Mouse (Mus musculus): ENCODE measurements around the gene Adgb. TPM values are rescaled to one million over a fixed set of nuclear protein-coding genes. Genes with fewer than 3 reads are reported as not detected.

Gene Adgb
- polyA plus RNA-seq, 1 experiment from 2014 or later, result 0.16 TPM

- 16% methylated on average over 20 of the region's 20 CpGs for WGBS
- Histone ChIP-seq H3K27ac (replicated peaks) (peak overlapping the region; percentile 69), H3K4me3 (peak overlapping the region; percentile 41), H3K36me3 (no peaks in the 10 kb centered on the region), H3K27me3 (ENCODE audit: low read depth, poor library complexity, severe bottlenecking) (no peaks in the 10 kb centered on the region), H3K9me3 (replicated peaks) (no peaks in the 10 kb centered on the region), H3K4me1 (peaks cover 13% of the 10 kb centered on the region)
- peak; percentile 66 for DNase-seq (ENCODE audit: low spot score)
Observed at GRCm38 (mm10) chr10:10321119-10321781, 150.9 kb downstream of the Adgb start.

GRCm38 (mm10) chr10:10320364-10321083 is 151.6 kb downstream of the Adgb start:
- Histone ChIP-seq H3K4me3 (peak overlapping the region; percentile 41), H3K4me1 (peaks cover 13% of the 10 kb centered on the region), H3K36me3 (no peaks in the 10 kb centered on the region), H3K27me3 (ENCODE audit: low read depth, poor library complexity, severe bottlenecking) (no peaks in the 10 kb centered on the region), H3K9me3 (replicated peaks) (no peaks in the 10 kb centered on the region), H3K27ac (replicated peaks) (peak overlapping the region; percentile 69)
- 39% methylated on average over 10 of the region's 10 CpGs for WGBS
- DNase-seq (ENCODE audit: low spot score), result no peak

GRCm38 (mm10) chr10:10318086-10318485 is 154.0 kb downstream of the Adgb start:
- 79% methylated on average over 3 of the region's 3 CpGs for WGBS
- Histone ChIP-seq H3K36me3 (no peaks in the 10 kb centered on the region), H3K4me3 (no peak overlapping the region), H3K9me3 (replicated peaks) (no peaks in the 10 kb centered on the region), H3K27ac (replicated peaks) (no peak overlapping the region), H3K4me1 (peaks cover 13% of the 10 kb centered on the region), H3K27me3 (ENCODE audit: low read depth, poor library complexity, severe bottlenecking) (no peaks in the 10 kb centered on the region)
- DNase-seq (ENCODE audit: low spot score), result no peak

GRCm38 (mm10) chr10:10315631-10316030 is 156.5 kb downstream of the Adgb start:
- Histone ChIP-seq H3K27ac (replicated peaks) (no peak overlapping the region), H3K36me3 (no peaks in the 10 kb centered on the region), H3K27me3 (ENCODE audit: low read depth, poor library complexity, severe bottlenecking) (no peaks in the 10 kb centered on the region), H3K4me3 (no peak overlapping the region), H3K9me3 (replicated peaks) (no peaks in the 10 kb centered on the region), H3K4me1 (peaks cover 4% of the 10 kb centered on the region)
- WGBS, result 85% methylated on average over 2 of the region's 2 CpGs
- no peak for DNase-seq (ENCODE audit: low spot score)

GRCm38 (mm10) chr10:10314521-10314920 is 157.6 kb downstream of the Adgb start:
- DNase-seq (ENCODE audit: low spot score), result no peak
- Histone ChIP-seq H3K9me3 (replicated peaks) (no peaks in the 10 kb centered on the region), H3K4me1 (no peaks in the 10 kb centered on the region), H3K27ac (replicated peaks) (no peak overlapping the region), H3K4me3 (no peak overlapping the region), H3K36me3 (no peaks in the 10 kb centered on the region), H3K27me3 (ENCODE audit: low read depth, poor library complexity, severe bottlenecking) (no peaks in the 10 kb centered on the region)
- 87% methylated on average over 5 of the region's 5 CpGs for WGBS

GRCm38 (mm10) chr10:10309877-10310426 is 162.2 kb downstream of the Adgb start:
- WGBS, result 89% methylated on average over 8 of the region's 8 CpGs
- no peaks in the 10 kb centered on the region for H3K36me3 ChIP-seq
- H3K4me1 ChIP-seq, result no peaks in the 10 kb centered on the region
- H3K4me3 ChIP-seq, result no peak overlapping the region
- H3K27me3 ChIP-seq (ENCODE audit: low read depth, poor library complexity, severe bottlenecking), result no peaks in the 10 kb centered on the region
- H3K9me3 ChIP-seq (replicated peaks), result no peaks in the 10 kb centered on the region
- no peak overlapping the region for H3K27ac ChIP-seq (replicated peaks)
- DNase-seq (ENCODE audit: low spot score), result no peak

- no peak for DNase-seq (ENCODE audit: low spot score)
- no peak overlapping the region for H3K27ac ChIP-seq (replicated peaks)
- no peaks in the 10 kb centered on the region for H3K27me3 ChIP-seq (ENCODE audit: low read depth, poor library complexity, severe bottlenecking)
- no peak overlapping the region for H3K4me3 ChIP-seq
- no peaks in the 10 kb centered on the region for H3K4me1 ChIP-seq
- H3K36me3 ChIP-seq, result no peaks in the 10 kb centered on the region
- H3K9me3 ChIP-seq (replicated peaks), result no peaks in the 10 kb centered on the region
- WGBS, result 80% methylated on average over 4 of the region's 4 CpGs
Observed at GRCm38 (mm10) chr10:10309056-10309455, 163.1 kb downstream of the Adgb start.

- no peaks in the 10 kb centered on the region for H3K4me1 ChIP-seq
- no peaks in the 10 kb centered on the region for H3K36me3 ChIP-seq
- peaks cover 8% of the 10 kb centered on the region for H3K27me3 ChIP-seq (ENCODE audit: low read depth, poor library complexity, severe bottlenecking)
- DNase-seq (ENCODE audit: low spot score), result no peak
- WGBS, result 91% methylated on average over 5 of the region's 5 CpGs
- H3K27ac ChIP-seq (replicated peaks), result no peak overlapping the region
- no peak overlapping the region for H3K4me3 ChIP-seq
- no peaks in the 10 kb centered on the region for H3K9me3 ChIP-seq (replicated peaks)
Observed at GRCm38 (mm10) chr10:10307384-10307783, 164.7 kb downstream of the Adgb start.

GRCm38 (mm10) chr10:10304370-10304769 is 167.8 kb downstream of the Adgb start:
- no peak overlapping the region for H3K27ac ChIP-seq (replicated peaks)
- H3K27me3 ChIP-seq (ENCODE audit: low read depth, poor library complexity, severe bottlenecking), result peaks cover 15% of the 10 kb centered on the region
- DNase-seq (ENCODE audit: low spot score), result no peak
- H3K9me3 ChIP-seq (replicated peaks), result no peaks in the 10 kb centered on the region
- WGBS, result 84% methylated on average over 4 of the region's 4 CpGs
- H3K4me1 ChIP-seq, result peaks cover 20% of the 10 kb centered on the region
- H3K36me3 ChIP-seq, result no peaks in the 10 kb centered on the region
- no peak overlapping the region for H3K4me3 ChIP-seq

GRCm38 (mm10) chr10:10301692-10302091 is 170.4 kb downstream of the Adgb start:
- H3K4me1 ChIP-seq, result peaks cover 20% of the 10 kb centered on the region
- no peak overlapping the region for H3K27ac ChIP-seq (replicated peaks)
- WGBS, result 6% methylated on average over 4 of the region's 4 CpGs
- peaks cover 20% of the 10 kb centered on the region for H3K27me3 ChIP-seq (ENCODE audit: low read depth, poor library complexity, severe bottlenecking)
- no peaks in the 10 kb centered on the region for H3K36me3 ChIP-seq
- H3K9me3 ChIP-seq (replicated peaks), result no peaks in the 10 kb centered on the region
- DNase-seq (ENCODE audit: low spot score), result no peak
- H3K4me3 ChIP-seq, result no peak overlapping the region

GRCm38 (mm10) chr10:10300915-10301439 is 171.1 kb downstream of the Adgb start:
- DNase-seq (ENCODE audit: low spot score), result peak; percentile 34
- Histone ChIP-seq H3K4me3 (no peak overlapping the region), H3K36me3 (no peaks in the 10 kb centered on the region), H3K9me3 (replicated peaks) (no peaks in the 10 kb centered on the region), H3K27ac (replicated peaks) (no peak overlapping the region), H3K4me1 (peaks cover 20% of the 10 kb centered on the region), H3K27me3 (ENCODE audit: low read depth, poor library complexity, severe bottlenecking) (peaks cover 20% of the 10 kb centered on the region)
- WGBS, result 26% methylated on average over 8 of the region's 8 CpGs

- Histone ChIP-seq H3K27me3 (ENCODE audit: low read depth, poor library complexity, severe bottlenecking) (peaks cover 20% of the 10 kb centered on the region), H3K27ac (replicated peaks) (no peak overlapping the region), H3K9me3 (replicated peaks) (no peaks in the 10 kb centered on the region), H3K4me3 (no peak overlapping the region), H3K36me3 (no peaks in the 10 kb centered on the region), H3K4me1 (peaks cover 20% of the 10 kb centered on the region)
- no peak for DNase-seq (ENCODE audit: low spot score)
- 84% methylated on average over 4 of the region's 4 CpGs for WGBS
Observed at GRCm38 (mm10) chr10:10299987-10300386, 172.1 kb downstream of the Adgb start.
